Mouse (Mus musculus) fibroblast of lung, adult 2 months (primary cell): ENCODE data around the gene Tbck.
A peak's percentile ranks its signal among the peaks of the same experiment; 100 is the strongest.

Source experiments
- DNase-seq: peaks from one replicate; pipeline ENCODE4 v3.0.0-alpha.2; 2011; ENCODE audit warnings: low read depth

Tbck gene

DNA sequence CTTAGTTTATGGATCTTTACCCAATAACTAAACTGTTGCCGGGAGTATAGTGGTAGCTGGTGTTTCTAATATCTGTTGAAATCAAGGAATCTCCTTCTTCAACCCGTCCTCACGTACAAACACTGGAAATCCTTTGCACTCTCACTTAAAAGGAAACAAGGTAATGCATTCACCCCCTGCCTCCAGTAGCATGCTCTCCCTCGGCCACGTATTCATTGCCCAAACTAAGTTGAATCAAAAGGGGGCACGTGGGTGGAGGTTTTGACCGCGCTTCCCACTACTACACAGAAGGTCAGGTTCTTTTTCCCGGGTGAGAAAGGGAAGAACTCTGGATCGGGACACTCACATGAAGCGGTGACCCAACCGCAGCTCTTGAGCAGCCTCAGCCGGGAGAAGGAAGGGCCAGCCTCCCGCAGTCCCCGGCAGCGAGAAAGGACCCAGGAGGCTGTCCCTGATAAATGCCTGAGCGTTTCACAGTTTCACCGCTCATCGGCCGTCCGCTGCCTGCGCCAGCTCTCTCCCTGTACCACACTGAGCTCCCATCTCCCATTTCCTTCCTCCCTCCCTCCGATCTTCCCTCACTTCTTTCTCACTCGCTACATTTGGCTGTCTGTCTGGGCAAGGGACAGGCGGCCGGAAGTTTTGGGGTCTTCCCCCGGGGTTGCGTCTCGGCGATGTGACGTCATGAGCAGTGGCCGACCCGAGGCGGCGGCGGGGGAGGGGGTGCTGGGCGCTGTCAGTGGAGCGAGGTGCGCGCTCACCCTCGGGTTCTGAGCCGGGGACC lies at the start of gene Tbck:
Gene Tbck (plus strand): TSS at position 698 of the 784 bp plus-strand sequence.
- peak; percentile 79 for DNase-seq

DNA sequence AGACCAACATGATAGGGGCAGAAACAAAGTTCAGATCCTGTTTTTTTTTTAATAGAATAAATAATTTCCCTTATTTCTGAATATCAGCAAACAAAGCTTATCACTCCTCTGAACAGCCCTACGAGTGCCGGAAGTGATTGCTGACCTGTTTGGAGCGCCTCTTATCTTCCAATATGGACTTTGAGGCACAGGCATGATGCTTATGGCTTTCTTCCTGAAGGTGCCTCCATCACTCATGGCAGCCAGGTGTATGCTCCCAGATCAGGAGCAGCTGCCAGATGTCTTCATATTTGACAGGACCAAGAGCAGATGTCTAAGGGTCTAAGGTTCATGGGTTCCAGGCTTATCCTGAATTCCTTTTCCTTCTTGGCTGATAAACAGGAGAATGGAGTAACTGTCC lies 46.9 kb upstream of the Tbck start:
- DNase-seq = no peak

DNA sequence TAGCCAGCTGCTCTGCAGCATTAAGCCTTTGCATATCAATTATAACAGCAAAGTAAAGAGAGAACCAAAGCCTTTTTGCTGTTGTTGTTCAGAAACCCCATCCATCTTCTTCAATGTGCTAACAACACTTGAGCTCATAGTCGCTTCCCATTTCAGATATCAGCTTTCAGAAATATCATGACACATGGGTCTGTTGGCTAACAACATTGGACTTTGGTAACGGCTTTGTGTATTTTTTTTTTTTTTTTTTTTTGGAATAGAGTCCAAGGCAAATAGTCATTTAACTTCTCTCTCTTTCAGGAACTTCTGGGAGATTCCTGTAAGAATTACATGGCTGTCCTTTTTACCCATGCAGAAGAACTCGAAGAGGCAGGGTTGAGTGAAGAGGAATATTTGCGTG lies 39.9 kb upstream of the Tbck start:
- DNase-seq = no peak

DNA sequence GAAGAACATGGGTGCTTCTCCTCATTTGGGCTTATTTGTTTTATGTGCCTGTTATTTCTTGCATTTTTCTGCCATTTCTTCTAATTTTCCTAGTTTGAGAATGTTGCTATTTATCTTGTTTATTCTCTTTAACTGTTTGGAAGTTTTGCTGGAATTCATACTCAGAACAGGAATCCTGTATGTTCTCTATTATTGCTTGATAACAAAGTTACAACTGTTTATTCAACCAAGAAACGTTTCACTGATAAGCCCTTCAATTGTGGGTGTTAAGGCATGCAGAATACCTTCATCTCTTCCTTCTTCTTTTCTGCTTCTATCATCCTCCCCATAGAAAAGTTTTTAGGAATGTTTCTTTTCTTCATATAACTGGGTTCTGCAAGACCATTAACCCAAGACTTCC lies 37.1 kb upstream of the Tbck start:
- no peak for DNase-seq

DNA sequence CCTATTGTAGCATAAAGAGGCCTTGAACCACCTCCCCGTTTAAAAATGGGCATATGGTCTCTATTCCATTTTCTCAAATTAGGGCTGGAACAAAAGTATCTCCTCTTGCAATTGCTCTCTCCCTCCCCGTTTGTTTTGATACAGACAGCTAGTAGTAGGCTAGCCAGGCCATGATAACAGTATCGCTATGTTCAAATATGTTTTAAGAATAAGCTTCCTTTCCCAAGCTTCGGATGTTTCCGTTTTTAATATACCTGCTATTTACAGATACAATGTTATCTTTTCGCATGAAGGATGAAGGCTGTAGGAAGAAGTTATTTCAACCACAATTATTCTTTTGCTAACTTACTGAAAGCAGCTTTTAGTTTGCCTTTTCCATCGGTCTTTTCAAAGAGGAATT lies 34.6 kb upstream of the Tbck start:
- DNase-seq = no peak

DNA sequence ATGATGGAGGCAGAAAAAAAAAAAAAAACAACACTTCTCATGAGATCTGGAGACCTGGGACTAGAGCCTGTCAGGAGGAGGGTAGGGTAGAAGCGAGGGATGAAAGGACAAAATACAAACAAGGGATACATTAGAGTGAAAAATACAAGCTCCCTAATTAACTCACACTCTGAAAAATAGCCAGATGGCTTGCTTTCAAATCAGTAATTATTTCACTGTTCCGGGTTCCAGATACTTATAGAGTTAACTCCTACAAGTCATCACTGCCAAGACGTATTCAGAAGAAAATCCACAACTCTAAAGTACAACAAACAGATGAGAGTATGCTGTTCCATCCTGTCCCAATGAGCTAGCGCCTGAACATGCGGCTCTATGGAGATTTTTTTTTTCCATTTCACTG lies 33.8 kb upstream of the Tbck start:
- no peak for DNase-seq

DNA sequence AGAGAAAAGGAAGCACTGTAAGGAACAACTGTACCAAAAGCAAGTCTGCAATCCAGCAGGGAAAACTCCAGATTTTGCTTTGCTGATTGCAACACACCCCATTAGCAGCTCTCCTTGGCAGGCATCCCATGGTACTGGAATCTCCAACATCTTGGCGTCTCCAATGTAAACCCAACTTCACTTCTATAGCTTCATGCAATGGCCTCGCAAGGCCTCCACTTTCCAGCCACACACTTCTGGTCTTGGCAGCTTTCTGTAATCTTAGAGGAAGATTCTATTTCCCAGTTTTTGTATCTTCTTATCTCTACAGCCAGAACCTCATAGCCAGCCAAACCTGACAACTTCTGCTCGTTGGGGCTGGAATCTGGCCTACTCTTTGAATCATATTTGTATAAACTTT lies 32.2 kb upstream of the Tbck start:
- peak; percentile 28 for DNase-seq

DNA sequence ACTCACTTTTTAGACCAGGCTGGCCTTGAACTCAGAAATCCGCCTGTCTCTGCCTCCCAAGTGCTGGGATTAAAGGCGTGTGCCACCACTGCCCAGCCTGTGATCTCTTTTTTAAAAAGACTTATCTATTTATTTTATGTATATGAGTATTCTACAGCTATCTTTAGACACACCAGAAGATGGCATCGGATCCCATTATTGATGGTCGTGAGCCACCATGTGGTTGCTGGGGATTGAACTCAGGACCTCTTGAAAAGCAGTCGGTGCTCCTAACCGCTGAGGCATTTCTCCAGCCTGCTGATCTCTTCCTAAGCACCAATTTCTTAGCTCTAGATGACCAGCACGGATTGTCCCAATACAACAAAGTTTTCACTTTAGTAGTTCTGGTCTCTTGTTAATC lies 30.0 kb upstream of the Tbck start:
- DNase-seq = no peak

DNA sequence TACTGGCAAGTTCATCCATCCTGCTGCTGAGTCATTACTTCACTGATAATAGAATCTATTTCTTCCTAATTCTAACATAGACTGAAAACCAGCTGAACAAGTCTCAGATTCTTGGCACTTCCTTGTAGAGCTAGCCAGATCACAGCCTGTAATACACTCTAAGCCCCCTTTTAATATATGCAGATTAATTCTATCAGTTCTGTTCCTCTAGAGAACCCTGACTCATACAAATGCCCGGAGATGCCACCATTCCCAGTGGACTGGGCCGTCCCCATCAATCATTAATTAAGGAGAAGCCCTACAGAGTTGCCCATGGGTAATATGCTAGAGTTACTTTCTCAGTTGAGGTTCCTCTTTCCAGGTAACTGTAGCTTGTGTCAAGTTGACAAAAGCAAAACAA lies 28.0 kb upstream of the Tbck start:
- no peak for DNase-seq

DNA sequence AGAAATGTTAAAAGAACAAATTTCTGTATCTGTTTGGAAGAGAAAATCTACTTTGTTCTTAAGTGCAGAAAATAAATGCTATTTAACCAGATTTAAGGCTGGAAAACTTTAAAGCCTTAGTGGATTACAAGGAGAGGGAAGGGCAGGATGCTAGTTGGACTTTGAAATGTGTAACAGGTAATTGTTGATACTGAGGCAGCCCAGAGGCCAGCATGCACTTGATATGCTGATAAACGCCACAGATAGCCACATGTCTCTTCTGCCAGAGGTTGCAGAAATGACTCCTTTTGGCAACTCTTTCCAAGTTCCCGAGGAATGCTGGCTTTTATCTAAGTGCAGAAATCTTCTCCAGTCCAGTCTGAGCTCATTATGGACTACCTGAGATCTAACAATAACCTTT lies 6.5 kb upstream of the Tbck start:
- DNase-seq = no peak

DNA sequence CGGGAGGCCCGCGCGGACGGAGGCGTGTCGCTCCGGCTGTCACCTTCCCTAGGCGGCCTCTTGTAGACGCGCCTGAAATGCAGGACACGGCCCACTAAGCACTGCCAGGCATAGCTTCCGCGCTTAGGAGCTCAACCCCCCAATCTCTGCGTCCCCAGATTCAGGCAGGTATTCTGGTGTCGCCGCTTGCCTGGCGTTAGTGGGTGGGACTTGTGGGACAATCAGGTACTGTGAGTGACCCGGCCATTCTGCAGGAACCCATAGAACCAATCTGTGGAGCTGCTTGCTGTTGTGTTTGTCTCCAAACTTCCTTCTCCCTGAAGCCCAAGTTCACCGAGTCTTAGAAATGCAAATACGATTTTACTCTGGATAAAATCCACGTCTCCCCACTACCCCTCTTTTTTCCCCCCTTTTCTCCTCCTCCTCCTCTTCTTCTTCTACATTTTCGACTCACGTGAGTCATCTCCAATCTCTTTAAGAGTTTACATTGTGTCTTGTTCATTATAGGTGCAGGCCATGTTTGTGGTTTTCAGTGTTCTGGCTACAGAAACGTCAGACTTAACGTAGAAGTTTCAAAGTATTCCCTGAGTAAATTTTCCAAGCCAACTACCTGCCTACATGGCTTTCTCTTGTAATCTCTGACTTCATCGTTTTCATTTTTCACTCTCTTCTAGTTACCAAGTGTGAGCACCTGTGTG lies 436 bp downstream of the Tbck start, which contains the start of gene Aimp1:
Gene Aimp1 (minus strand): TSS at position 140 of the 698 bp plus-strand sequence.
- DNase-seq = no peak

DNA sequence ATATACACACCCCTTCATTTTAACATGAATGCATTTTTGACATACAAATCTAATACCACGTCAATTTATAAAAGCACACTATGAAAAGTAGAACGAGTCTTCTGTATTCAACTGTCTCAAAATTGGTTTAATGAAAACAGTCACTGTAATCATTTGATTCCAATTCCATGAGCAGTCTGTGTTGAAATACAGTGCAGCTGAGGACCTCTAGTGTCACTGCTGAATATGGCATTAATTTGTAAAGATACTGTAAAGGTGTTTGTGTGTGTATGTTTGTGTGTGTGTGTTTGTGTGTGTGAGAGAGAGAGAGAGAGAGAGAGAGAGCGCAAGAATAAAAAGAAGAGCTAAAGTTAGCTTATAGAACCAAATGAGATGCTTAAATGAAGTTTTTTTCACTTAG lies 17.4 kb downstream of the Tbck start:
- peak; percentile 43 for DNase-seq

DNA sequence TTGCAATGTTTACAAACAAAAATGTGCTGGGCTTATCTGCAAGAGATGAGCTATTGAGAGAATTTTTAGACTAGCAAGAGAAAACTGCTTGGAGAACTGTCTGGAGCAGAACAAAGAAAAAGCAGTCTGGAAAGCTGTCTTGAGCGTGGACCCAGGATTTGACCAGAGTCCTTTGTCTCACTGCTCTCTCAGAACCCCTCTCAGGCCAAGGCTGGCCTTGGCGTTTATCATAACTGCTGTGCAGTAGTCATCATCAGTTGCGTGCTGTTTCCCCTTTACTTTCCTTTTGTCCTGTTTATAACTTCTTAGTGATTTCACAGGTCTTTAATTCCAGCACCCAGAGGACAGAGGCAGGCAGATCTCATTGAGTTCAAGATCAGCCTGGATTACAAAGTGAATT lies 20.3 kb downstream of the Tbck start:
- no peak for DNase-seq

DNA sequence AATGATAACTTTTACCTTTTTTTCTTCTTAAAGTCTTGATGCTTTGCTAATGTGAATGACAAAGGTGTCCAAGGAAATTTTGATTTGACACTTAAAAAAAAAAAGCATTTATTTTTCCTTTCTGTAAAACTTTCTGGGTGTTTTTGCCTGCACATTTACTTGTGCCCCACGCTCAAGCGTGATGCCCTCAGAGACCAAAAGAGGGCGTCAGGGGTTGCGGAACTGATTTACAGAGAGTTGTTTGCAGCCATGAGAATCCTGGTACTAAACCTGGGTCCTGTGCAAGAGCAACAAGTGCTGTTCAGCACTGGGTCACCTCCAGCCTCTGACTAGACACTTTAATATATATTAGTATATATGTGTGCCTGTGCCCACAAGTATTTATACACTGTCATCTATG lies 23.0 kb downstream of the Tbck start:
- no peak for DNase-seq

DNA sequence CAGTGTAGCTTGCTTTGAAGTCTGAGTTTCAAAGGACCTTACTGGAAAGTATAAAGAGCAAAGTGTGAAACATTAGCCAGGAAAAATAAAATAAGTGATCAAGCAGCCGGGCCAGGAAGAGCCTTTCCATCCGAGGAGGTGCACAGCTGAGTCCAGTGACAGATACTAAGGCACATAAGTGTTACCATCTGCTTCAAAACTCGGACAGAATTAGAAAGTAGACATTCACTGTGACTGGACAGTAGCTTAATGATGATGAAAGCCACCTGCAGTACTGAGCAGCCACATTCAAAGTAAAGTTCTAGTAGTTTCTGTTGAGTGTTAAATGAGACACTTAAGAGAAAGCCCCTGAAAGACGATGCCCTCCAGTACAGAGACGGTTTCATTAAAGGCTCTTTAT lies 30.0 kb downstream of the Tbck start:
- no peak for DNase-seq

DNA sequence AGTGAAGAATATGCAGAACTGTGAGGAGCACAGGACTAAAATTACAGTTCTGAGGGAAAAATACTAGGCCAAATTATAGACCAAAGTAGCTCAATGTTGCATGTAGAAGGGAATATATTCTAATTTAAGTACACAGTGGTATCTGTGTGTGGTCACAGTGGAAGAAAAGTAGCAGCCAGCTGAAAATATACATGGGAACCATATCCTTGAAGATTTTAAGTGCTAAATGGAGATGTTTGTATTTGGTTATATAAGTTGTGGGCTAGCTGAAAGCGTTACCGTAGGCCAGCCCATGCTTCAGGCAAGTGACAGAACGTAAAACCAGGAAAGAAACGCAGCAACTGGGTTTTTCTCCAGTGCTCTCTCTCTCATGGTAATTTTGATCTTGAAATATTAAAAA lies 33.4 kb downstream of the Tbck start:
- DNase-seq = no peak

DNA sequence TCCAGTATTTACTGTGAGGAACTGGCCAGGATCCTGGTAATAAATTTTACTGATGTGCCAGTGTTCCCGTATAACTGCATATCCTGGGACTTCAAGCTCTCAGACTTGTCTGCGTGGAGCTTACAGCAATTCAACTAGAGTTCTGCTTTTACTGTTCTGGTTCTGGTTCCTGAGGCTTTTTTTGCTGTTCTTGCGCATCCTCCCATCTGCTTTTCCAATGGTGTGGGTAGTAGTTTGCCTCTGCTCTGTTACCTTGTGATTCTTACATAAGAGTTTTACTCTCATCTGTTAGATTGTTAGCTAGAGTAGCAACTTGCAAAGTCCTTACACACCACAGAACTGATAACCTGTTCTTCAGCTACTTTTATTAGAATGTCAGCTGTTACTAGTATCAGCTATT lies 40.4 kb downstream of the Tbck start:
- no peak for DNase-seq

DNA sequence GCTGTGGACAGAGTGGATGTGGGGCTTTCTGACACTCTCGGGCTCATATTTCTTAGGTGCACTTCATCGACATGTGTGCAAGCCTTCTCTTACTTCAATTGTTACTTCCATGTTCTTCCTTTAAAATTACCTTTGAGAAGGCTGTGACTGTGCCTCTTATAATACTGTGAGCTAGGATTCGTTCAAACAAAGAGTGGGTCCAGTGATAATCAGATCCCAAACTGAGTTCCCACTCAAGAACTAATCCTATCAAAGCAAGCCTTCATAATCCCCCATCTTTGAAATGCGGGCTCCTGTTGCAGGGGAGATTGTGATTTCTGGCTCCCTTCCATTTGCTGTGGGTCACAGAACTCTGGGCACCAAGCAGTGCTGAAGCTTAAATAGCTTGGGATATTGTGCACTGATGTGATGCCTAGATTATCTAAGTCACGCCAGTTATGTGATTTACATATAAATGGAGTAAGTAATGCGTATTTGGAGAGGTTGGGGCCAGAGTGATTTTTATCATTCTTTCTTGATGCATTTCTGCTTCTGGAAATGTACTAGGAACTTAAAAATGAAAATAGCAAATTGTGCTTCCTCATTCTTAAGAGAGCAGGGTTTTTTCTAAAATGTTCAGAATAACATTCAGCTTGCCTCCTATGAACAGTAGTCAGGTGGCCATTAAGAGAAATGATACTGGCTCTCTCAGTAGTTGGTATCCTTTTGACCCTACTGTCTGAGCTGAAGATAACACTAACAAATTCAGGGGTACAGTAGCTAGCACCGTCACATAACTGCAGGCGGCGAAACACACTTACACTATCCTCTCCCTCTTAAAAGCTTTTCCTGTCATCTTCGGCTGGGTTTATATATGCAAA lies 60.6 kb downstream of the Tbck start:
- DNase-seq = no peak

DNA sequence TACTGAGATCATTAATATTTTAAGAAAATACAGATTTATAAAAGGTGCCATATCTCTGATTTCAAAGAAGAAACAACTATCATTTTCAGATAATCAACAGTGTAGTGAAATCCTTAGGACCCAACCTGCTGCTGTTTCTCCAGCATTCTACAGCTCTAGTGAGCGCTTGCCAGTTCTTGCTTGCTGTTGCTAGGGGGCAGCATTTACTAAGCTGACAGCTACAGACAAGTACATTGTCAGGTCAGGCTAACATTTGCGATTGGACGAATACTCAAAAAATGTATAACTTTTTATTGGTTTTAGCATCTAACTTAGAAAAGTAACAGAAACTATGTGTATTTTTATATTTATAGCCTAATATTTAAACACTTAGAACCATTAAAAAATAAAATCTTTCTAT lies 63.1 kb downstream of the Tbck start:
- peak; percentile 21 for DNase-seq

DNA sequence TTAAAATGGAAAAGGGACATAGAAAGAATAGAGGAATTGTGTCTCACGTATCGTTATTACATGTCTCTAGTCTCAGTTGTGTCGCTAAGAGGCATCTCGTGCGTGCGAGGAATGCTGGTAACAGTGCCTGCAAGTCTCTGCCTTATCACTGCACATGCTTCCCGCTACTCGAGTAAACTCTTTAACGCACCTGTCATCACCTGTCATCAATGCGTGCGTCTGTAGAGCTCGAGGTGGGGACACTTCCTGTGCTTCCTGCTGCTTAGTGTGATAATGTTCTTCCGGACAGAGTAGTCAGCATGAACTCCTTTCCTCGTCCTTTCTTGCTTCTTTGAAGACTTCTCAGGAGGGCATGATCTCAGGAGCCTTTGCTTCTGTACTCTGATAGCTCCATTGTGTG lies 63.8 kb downstream of the Tbck start:
- DNase-seq = no peak

DNA sequence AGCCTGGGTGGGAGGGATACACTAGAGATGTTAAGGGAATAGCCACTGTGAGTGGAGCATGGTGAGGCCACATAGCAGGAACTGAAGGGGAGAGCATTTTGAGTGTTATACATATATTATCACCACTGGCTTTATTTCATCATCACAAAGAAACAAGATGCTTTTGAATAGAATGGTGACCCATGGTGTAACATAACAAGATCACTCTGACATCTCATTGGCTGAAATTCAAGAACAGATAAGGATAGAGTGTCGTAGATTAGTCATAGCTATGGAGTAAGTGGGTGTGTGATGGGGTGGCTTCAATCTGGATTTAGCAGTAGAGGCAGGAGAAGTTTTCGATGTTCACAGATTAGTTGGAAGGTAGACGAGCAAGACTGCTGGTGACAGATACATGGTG lies 64.8 kb downstream of the Tbck start:
- DNase-seq = no peak

DNA sequence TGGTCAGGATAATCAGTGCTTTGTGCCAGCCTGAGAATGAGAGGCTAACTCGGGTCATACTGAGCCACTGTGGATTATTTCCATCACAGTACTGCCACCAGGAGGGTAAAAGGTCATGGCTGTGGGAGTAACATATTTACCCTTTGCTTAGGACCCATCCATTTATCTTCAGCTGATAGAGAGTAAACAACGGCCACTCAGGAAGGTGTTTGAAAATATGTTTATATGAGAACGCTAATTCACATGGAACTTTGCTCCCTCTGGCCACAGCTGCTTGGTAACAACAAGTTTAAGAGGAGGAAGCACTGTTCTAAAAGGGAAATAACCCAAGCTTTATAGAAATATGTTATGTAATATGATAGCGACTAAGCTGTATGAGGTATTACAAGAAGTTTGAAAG lies 68.8 kb downstream of the Tbck start:
- DNase-seq = no peak

DNA sequence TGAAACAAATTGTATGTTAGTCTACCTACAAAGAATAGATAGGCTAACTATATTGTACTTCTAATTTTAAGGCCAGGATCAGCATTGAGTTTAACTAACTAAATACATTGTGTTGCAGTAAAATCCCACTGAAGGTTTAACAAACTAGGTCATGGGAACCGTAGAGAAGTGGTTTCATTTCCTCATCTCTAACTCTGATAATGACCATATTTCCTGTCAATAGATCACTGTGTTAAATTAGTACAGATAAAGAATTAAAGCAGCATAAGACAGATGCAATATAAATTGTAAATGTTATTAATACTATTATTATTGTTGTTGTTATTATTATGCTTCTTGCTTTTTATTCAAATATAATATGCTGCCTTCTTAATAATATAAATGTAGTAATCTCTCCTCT lies 72.3 kb downstream of the Tbck start:
- no peak for DNase-seq
